Mouse (Mus musculus) cerebellum, adult 2 months (tissue): Measurements from ENCODE around the gene Galnt2. TPM values are rescaled to one million over a fixed set of nuclear protein-coding genes. Genes with fewer than 3 reads are reported as not detected.

Experiments used
- DNase-seq, 2 experiments: peaks; one replicate each; pipeline ENCODE4 v3.0.0; 2021
- H3K27ac ChIP-seq: fragments of 200-500 bp; 2 replicates; pipeline ENCODE4 v1.5.1; 2012; ENCODE audit warnings: low read length, control low read depth, inconsistent platforms; ENCODE audit not compliant: insufficient read depth
- H3K27me3 ChIP-seq: fragments of 200-500 bp; 2 replicates; pipeline ENCODE4 v1.6.1; 2012; ENCODE audit warnings: inconsistent platforms, mild to moderate bottlenecking, low read length, moderate library complexity; ENCODE audit not compliant: control insufficient read depth, insufficient read depth
- H3K4me1 ChIP-seq: fragments of 200-500 bp; 2 replicates; pipeline ENCODE4 v1.6.1; 2011; ENCODE audit warnings: low read length; ENCODE audit not compliant: control insufficient read depth, insufficient read depth
- H3K4me3 ChIP-seq: fragments of 200-500 bp; replicated peaks from 2 replicates; pipeline ENCODE3; 2011; ENCODE audit warnings: mild to moderate bottlenecking, low read depth, low read length, control low read depth; ENCODE audit not compliant: insufficient read depth
- CTCF ChIP-seq: fragments of 200-500 bp; IDR thresholded peaks from 2 replicates; pipeline ENCODE4 v1.5.1; 2011; ENCODE audit warnings: low read depth, mild to moderate bottlenecking, control low read depth, low read length, moderate library complexity, borderline replicate concordance; ENCODE audit not compliant: insufficient read depth
- POLR2A ChIP-seq: fragments of 200-500 bp; IDR thresholded peaks from 2 replicates; pipeline ENCODE4 v1.6.1; 2011; ENCODE audit warnings: low read length, control low read depth, borderline replicate concordance; ENCODE audit not compliant: insufficient read depth
- WGBS: fragments of 180-500 bp; shearing (Covaris S2); methylation state at CpG from one replicate; pipeline ENCODE4 v1.1.7; 2018; 5-methylcytosine and 5-hydroxymethylcytosine counted together
- polyA plus RNA-seq: library from polyadenylated mRNA; depleted of rRNA; stranded (reverse); fragments of >200 nt; gene quantifications from 2 replicates; pipeline ENCODE4 v1.2.3, GENCODE M21; 2012

Galnt2 gene
- polyA plus RNA-seq, 1 experiment = 23.8 TPM

DNA sequence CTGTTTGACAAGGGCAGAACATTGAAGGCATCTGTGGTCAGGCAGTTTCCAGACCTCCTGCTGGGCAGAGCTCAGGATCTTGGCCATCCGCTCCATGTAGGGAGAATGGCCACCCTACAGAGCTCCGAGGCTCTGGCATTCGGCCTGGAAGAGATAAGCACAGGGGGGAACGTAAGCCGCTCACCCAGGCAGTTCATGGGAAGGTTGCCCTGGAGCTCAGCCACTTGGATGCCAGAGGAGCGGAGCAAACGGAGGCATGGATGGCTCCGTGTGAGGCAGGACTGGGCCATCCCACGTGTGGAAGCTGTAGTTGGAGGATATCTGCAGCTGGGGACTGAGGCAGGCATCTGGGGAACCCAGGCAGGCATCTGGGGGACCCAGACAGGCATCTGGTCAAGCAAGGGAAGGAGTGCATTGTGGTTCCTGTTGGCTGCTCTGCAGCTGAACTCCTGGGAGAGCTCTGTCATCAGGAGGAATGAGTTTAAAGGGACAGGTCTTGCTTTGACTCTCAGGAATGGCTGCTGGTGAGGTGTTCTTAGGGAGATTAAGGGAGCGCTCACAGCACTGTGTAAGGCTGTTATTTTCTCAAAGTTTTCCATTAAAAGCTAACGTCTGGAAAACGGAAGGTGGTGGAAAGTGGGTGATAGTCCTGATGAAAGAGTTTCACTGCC, 85.4 kb downstream of the Galnt2 start:
- Histone ChIP-seq H3K4me1 (peaks cover 57% of the 10 kb centered on the region), H3K4me3 (no peak overlapping the region), H3K27me3 (no peaks in the 10 kb centered on the region), H3K27ac (peak overlapping the region; percentile 25)
- no peak for TF ChIP-seq CTCF
- TF ChIP-seq POLR2A = no peak
- 12% methylated on average over 12 of the region's 12 CpGs for WGBS
- peak; percentile 90 to 92 for DNase-seq

DNA sequence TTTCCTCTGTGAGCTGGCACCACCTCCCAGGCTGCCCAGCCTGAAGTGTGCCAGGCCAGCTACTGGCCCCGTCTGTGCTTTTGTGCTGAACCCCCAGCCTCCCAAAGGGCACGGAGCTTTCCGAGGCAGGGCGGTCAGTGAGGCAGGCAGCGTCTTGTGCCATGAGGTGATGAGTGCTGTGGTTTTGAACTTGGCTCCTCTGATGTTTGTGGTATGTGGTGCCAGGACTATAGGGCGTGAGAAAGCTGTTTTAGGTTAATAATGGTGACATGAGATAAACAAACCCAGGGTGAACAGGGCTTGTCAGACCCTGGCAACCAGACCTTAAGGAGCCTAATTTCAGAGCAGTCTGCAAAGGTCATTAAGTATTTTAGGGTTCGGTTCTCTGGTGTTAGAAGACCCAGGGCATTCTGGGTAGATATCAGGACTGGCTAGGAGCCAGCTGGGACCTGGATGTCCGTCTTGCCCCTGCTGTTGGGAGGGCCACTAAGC, 86.0 kb downstream of the Galnt2 start:
- Histone ChIP-seq H3K27ac (peak overlapping the region; percentile 25), H3K4me3 (no peak overlapping the region), H3K27me3 (no peaks in the 10 kb centered on the region), H3K4me1 (peaks cover 53% of the 10 kb centered on the region)
- TF ChIP-seq POLR2A = no peak
- no peak for TF ChIP-seq CTCF
- no peak for DNase-seq
- 13% methylated on average over 8 of the region's 8 CpGs for WGBS

GRCm38 (mm10) chr8:124317821-124318220, 86.6 kb downstream of the Galnt2 start:
- no peaks in the 10 kb centered on the region for H3K27me3 ChIP-seq
- no peak for DNase-seq
- H3K27ac ChIP-seq = no peak overlapping the region
- 67% methylated on average over 6 of the region's 6 CpGs for WGBS
- no peak overlapping the region for H3K4me3 ChIP-seq
- peaks cover 48% of the 10 kb centered on the region for H3K4me1 ChIP-seq
- no peak for TF ChIP-seq CTCF

DNA sequence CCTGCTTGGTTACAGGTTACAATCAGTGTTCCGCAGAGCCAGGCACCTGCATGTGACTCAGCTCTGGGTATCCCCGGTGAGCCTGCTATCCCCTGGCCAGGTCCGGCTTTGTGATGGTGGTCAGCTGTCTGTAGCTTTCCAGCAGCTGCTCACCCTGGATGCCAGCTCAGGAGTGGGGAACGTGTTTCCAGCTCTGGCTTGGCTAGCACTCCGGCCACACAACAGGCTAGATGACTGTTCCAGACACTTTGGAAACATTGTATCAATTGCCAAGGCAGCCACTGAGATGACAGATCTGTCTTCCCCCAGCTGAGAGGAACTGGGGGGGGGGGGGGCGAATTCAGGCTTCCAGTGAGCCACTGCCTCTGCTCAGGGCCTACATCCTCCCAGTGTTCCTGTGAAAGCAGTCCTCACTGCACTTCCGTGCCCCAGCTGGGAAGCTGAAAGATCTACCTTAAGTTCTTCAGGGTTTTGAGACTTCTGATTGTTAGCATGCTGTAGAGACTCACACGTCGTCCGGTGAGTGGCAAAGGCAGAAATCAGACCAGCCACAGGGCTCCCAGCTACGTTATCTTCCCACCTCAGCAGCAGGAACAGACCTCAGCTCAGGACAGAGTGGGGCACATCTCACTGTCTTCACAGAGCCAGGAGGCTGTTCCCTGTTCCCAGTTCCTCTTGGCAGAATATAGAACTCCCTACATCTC, 87.6 kb downstream of the Galnt2 start:
- WGBS = 31% methylated on average over 11 of the region's 11 CpGs
- TF ChIP-seq CTCF (no peak), POLR2A (no peak)
- Histone ChIP-seq H3K27ac (peak overlapping the region; percentile 15; the same call in 1 of the 2 replicates), H3K4me3 (no peak overlapping the region), H3K4me1 (peaks cover 45% of the 10 kb centered on the region), H3K27me3 (no peaks in the 10 kb centered on the region)
- DNase-seq = peak; percentile 46 to 50

- Histone ChIP-seq H3K4me1 (peaks cover 45% of the 10 kb centered on the region), H3K4me3 (no peak overlapping the region), H3K27ac (no peak overlapping the region), H3K27me3 (no peaks in the 10 kb centered on the region)
- 91% methylated on average over 4 of the region's 4 CpGs for WGBS
- no peak for TF ChIP-seq CTCF
- TF ChIP-seq POLR2A = no peak
- DNase-seq = no peak
Observed at GRCm38 (mm10) chr8:124319316-124319652, 88.1 kb downstream of the Galnt2 start.

- H3K27ac ChIP-seq = no peak overlapping the region
- H3K4me1 ChIP-seq = peaks cover 33% of the 10 kb centered on the region
- no peak for DNase-seq
- no peak for TF ChIP-seq CTCF
- TF ChIP-seq POLR2A = no peak
- H3K27me3 ChIP-seq = no peaks in the 10 kb centered on the region
- H3K4me3 ChIP-seq = no peak overlapping the region
- 53% methylated on average over 12 of the region's 12 CpGs for WGBS
Observed at GRCm38 (mm10) chr8:124321227-124321840, 90.1 kb downstream of the Galnt2 start.

GRCm38 (mm10) chr8:124323356-124323755, 92.2 kb downstream of the Galnt2 start:
- TF ChIP-seq POLR2A (no peak), CTCF (no peak)
- WGBS = 70% methylated on average over 14 of the region's 14 CpGs
- Histone ChIP-seq H3K4me3 (no peak overlapping the region), H3K4me1 (peaks cover 15% of the 10 kb centered on the region), H3K27ac (no peak overlapping the region), H3K27me3 (no peaks in the 10 kb centered on the region)
- no peak for DNase-seq
